Mouse (Mus musculus): Measurements from ENCODE around the gene Paxip1.

- TF ChIP-seq POLR2A (IDR thresholded peaks at IDR 0.05; ENCODE audit: extremely low read depth, insufficient read depth, low read length) (no peak), CTCF (IDR thresholded peaks at IDR 0.05; ENCODE audit: extremely low read depth, insufficient read depth, low read length) (no peak)
These were observed 27.6 kb upstream of the Paxip1 start for GRCm38 (mm10) chr5:27818840-27819672.
